Mouse (Mus musculus) lung, adult 18-20 months (tissue): Measurements from ENCODE around the gene Cck.
"Not testable (repeated sequence)": the region's sequence is repeated elsewhere in the genome, so short reads cannot be mapped to it uniquely, and the experiment has no call there.

Experiments used
- DNase-seq, 2 experiments: peaks; one replicate each; pipeline ENCODE4 v3.0.0; 2022; ENCODE audit warnings: mixed read lengths in 2 of 2

Gene Cck

GRCm38 (mm10) chr9:121458466-121458865 is 37.0 kb downstream of the Cck start:
- peak in 1 of 2 experiments; percentile 44 for DNase-seq

- no peak for DNase-seq
These were observed 38.6 kb downstream of the Cck start for GRCm38 (mm10) chr9:121456739-121457515.

GRCm38 (mm10) chr9:121454891-121455290 is 40.6 kb downstream of the Cck start:
- no peak for DNase-seq

GRCm38 (mm10) chr9:121452342-121452942 is 43.1 kb downstream of the Cck start:
- not testable (repeated sequence) for DNase-seq

- DNase-seq = no peak
These were observed 49.1 kb downstream of the Cck start for GRCm38 (mm10) chr9:121446431-121446831.

DNA sequence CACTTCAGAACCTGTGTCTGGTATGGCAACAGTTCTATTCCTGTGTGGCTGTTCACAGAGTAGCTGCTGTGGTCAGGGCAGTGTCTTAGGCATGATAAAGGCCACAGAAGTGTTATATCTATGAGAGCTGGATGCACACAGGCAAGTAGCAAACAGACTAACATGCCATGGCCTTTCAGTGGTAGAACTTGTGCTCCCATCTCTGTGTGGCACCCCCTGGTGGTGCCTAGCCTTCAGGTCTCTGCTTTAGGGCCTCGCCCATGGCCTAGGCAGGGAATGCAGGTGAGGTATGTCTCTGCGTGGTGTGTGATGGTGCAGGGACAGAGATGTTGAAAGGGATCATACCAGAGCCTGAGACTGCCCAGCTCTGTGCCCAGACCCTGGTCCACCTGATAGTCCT is 50.1 kb downstream of the Cck start:
- peak; percentile 31 to 51 for DNase-seq

DNA sequence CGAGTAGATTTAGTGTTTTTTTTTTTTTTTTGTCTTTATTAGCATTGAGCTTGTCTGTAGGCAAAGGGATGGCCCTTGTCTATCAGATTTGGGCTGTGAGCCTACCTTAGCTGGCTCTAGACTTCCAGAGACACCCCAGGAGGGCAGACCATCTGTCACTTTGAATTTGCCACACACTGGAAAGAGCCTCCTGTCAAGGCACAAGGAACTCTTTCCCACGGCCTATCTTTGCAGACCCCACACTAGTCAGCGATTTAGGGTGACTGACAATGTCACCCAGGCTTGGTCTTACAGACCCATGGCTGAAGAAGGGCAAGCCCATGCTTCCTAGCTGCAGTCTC is 51.2 kb downstream of the Cck start:
- DNase-seq = no peak

- DNase-seq = no peak
These were observed 51.7 kb downstream of the Cck start for GRCm38 (mm10) chr9:121443696-121444366.

DNA sequence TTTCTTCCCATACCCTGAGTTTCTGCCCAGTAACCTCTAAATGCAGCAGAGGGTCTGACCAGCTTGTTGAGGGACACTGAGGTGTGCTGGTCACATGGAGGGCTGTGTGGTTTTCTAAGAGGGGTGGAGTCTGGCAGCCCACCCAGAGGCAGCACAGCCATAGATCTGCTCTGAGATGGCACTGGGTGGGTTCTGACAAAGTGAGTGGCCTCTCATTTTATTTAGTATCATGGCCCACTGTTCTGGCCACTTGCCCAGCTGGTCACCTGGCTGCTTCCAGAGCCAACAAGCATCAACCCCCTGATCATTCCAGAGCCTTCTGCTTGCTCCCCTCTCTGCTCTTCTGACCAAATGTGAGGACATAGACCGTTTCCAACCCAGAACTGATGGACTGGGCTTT is 53.3 kb downstream of the Cck start:
- no peak for DNase-seq
